Mouse (Mus musculus): ENCODE results near the gene Als2. TPM values are rescaled to one million over a fixed set of nuclear protein-coding genes. Genes with fewer than 3 reads are reported as not detected.

The Als2 gene
- polyA plus RNA-seq, 1 experiment from 2014 or later = 9.6 TPM

DNA sequence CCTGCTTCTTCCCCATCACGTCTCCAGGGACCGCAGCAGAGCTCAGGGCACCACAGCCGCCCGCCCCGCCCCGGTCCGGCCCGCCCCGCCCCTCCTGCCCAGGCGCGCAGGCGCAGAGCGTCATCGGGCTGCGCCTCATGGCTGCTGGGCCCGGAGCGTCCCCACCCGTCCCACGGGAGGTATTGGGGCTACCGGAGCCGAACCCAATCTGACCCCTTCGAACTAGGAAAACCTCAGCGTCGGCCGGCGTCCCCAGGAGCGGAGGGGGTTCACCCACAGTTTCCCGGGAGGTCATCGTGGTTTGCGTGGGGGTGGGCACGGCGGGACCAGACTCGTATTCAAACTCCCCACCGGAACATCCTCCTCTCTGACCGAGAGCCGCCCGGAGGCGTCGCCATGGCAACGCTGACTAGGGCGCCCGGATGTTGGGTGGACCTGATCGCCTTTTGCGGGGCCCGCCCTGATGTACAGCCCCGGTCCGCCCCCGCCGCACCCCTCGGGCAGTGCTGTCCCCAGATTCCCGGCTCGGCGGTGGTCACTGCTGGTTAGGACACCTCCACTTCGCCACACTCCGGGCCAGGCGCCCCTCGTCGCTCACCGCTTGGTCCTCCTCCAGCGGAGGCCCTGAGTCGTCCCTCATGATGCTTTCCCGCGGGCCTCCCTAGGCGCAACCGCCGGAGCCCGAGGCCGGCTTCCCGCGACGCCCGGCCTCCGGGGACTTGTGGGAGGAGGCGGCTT is 117.1 kb downstream of the Als2 start, which contains the start of gene Tmem237:
Tmem237 (minus strand) TSS at position 689 of the 738 bp plus-strand sequence.
- DNase-seq (ENCODE audit: low spot score) = peak; percentile 97
- Histone ChIP-seq H3K4me1 (replicated peaks; ENCODE audit: control insufficient read depth, insufficient read depth, low read length) (peaks cover 6% of the 10 kb centered on the region; the same call in 1 of the 2 replicates), H3K4me3 (ENCODE audit: low read depth, low read length) (peak within 1 kb of the TSS; percentile 76), H3K27me3 (replicated peaks; ENCODE audit: control insufficient read depth, insufficient read depth, low read length) (no peaks in the 10 kb centered on the region), H3K4me2 (ENCODE audit: low read length) (peak within 1 kb of the TSS; percentile 80), H3K36me3 (ENCODE audit: control insufficient read depth, insufficient read depth, low read length) (peaks cover 7% of the 10 kb centered on the region; the same call in 1 of the 2 replicates), H3K27ac (ENCODE audit: low read depth) (peak within 1 kb of the TSS; percentile 82), H3K9ac (ENCODE audit: low read length) (peak within 1 kb of the TSS; percentile 78), H3K9me3 (ENCODE audit: control insufficient read depth, low read length) (no peaks in the 10 kb centered on the region)
- WGBS = under 1% methylated on average over 74 of the region's 74 CpGs
- peak; percentile 99 for ATAC-seq (replicated peaks; ENCODE audit: low FRiP score, low TSS enrichment, low read depth)

Other genes with a start within 250 kb of the Als2 start
- gene C2cd6, start 142.3 kb downstream of the Als2 start, polyA plus RNA-seq (2014; fragmentation: Nextera tagmentation; extraction: Ambion mirVana) = not detected in 2 replicates
- gene Tmem237, start 116.8 kb downstream of the Als2 start, polyA plus RNA-seq (2014; fragmentation: Nextera tagmentation; extraction: Ambion mirVana) = 40.3 and 43.6 TPM in 2 replicates
- 0.31 and 0.41 TPM in 2 replicates for gene Mpp4, start 73.8 kb downstream of the Als2 start, polyA plus RNA-seq (2014; fragmentation: Nextera tagmentation; extraction: Ambion mirVana)
- gene Cdk15, start 19.7 kb upstream of the Als2 start, polyA plus RNA-seq (2014; fragmentation: Nextera tagmentation; extraction: Ambion mirVana) = 0.32 and 0.44 TPM in 2 replicates
- 10.8 and 11.5 TPM in 2 replicates for gene Fzd7, start 245.2 kb upstream of the Als2 start, polyA plus RNA-seq (2014; fragmentation: Nextera tagmentation; extraction: Ambion mirVana)